Mouse (Mus musculus) kidney, adult 2 months (tissue): ENCODE results near the gene Gm40193.
A peak's percentile ranks its signal among the peaks of the same experiment; 100 is the strongest.

ENCODE experiments used
- CTCF ChIP-seq: fragments of 200-500 bp; conservative IDR thresholded peaks from 2 replicates; pipeline ENCODE4 v1.5.1; 2011; ENCODE audit warnings: low read depth, mild to moderate bottlenecking, control low read depth, low read length, moderate library complexity, mixed read lengths; ENCODE audit not compliant: insufficient read depth, insufficient read length
- POLR2A ChIP-seq: fragments of 200-500 bp; IDR thresholded peaks from one replicate; pipeline ENCODE4 v1.6.1; 2011; ENCODE audit warnings: low read depth, low read length, control low read depth

GRCm38 (mm10) chr11:70525184-70525678, 7.5 kb downstream of the Gm40193 start, which contains the start of gene Psmb6:
- peak; percentile 67 for TF ChIP-seq POLR2A
- no peak for TF ChIP-seq CTCF
